Mouse (Mus musculus) layer of hippocampus, adult 9-10 months (tissue): ENCODE measurements at regions not wholly inside any gene's neighbourhood (a gene's known extent, or its start where the extent isn't known, plus 50 kb on each side); places are given as distances from the start of the nearest gene placed in this dataset.
A peak's percentile ranks its signal among the peaks of the same experiment; 100 is the strongest.

ENCODE experiments used
- DNase-seq: peaks from one replicate; pipeline ENCODE4 v3.0.0; 2022; ENCODE audit warnings: low spot score

GRCm38 (mm10) chr4:153019211-153019610, 463.4 kb downstream of the Ajap1 start:
- DNase-seq = no peak

- peak; percentile 63 for DNase-seq
Observed at GRCm38 (mm10) chr4:153018138-153018921, 464.3 kb downstream of the Ajap1 start.

GRCm38 (mm10) chr4:153017816-153018137, 464.8 kb downstream of the Ajap1 start:
- DNase-seq = no peak

GRCm38 (mm10) chr4:153003338-153003737, 479.3 kb downstream of the Ajap1 start:
- no peak for DNase-seq

GRCm38 (mm10) chr4:153002516-153002915, 480.1 kb downstream of the Ajap1 start:
- DNase-seq = no peak

- no peak for DNase-seq
Observed at GRCm38 (mm10) chr4:153001761-153002160, 480.9 kb downstream of the Ajap1 start.

- DNase-seq = no peak
Observed at GRCm38 (mm10) chr4:152999526-152999925, 483.1 kb downstream of the Ajap1 start.

- no peak for DNase-seq
Observed at GRCm38 (mm10) chr4:152997251-152997650, 485.4 kb downstream of the Ajap1 start.

- DNase-seq = no peak
Observed at GRCm38 (mm10) chr4:152996641-152997040, 486.0 kb downstream of the Ajap1 start.

- no peak for DNase-seq
Observed at GRCm38 (mm10) chr4:152995052-152995595, 487.5 kb downstream of the Ajap1 start.

GRCm38 (mm10) chr4:152994206-152994605, 488.4 kb downstream of the Ajap1 start:
- DNase-seq = no peak

- DNase-seq = no peak
Observed at GRCm38 (mm10) chr4:152990266-152990665, 492.3 kb downstream of the Ajap1 start.

GRCm38 (mm10) chr4:152987726-152988125, 494.9 kb downstream of the Ajap1 start:
- no peak for DNase-seq

- no peak for DNase-seq
Observed at GRCm38 (mm10) chr4:152975012-152975675, 497.5 kb upstream of the Kcnab2 start.

- DNase-seq = no peak
Observed at GRCm38 (mm10) chr4:152963001-152963400, 485.3 kb upstream of the Kcnab2 start.

- DNase-seq = no peak
Observed at GRCm38 (mm10) chr4:152962165-152962564, 484.5 kb upstream of the Kcnab2 start.

- no peak for DNase-seq
Observed at GRCm38 (mm10) chr4:152961677-152962076, 484.0 kb upstream of the Kcnab2 start.

- DNase-seq = peak; percentile 32
Observed at GRCm38 (mm10) chr4:152959627-152960230, 482.1 kb upstream of the Kcnab2 start.

- no peak for DNase-seq
Observed at GRCm38 (mm10) chr4:152953237-152953974, 475.7 kb upstream of the Kcnab2 start.

GRCm38 (mm10) chr4:152948956-152949355, 471.3 kb upstream of the Kcnab2 start:
- DNase-seq = no peak

- DNase-seq = no peak
Observed at GRCm38 (mm10) chr4:152941159-152941558, 463.5 kb upstream of the Kcnab2 start.

GRCm38 (mm10) chr4:152936614-152937013, 458.9 kb upstream of the Kcnab2 start:
- DNase-seq = no peak
